Mouse (Mus musculus): ENCODE results near the gene Plcxd2. TPM values are rescaled to one million over a fixed set of nuclear protein-coding genes. Genes with fewer than 3 reads are reported as not detected.

Gene Plcxd2
- 10 to 100 TPM; 91.5 to 91.9 TPM for total RNA-seq (2021)

- intact Hi-C loops (cut with DNase I) = no loop called here
- DNase-seq (ENCODE audit: low spot score in 2 of 2) = peak; percentile 94 to 98
Measured at GRCm38 (mm10) chr16:46010153-46010905, at the start of gene Plcxd2. Plcxd2 (minus strand) TSS chr16:46010218.

DNA sequence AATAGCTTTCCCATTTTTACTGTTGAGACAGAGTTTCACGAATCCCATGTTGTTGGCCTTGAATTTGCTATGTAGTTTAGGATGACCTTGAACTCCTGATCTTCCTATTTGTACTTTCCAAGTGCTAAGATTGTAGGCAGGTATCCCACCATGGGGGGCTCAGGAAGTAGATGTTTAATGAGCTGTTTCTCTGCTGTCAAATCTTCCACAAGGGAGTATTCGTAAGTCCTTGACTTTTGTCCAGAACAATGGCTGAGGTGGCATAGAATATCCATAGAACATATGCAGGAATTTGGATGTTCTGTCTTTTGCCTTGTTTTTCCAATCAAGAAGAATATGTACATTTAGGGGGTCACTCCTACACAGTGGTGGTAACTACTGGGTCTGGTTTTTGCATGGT is 36.9 kb upstream of the Plcxd2 start:
- intact Hi-C loops (cut with DNase I) = no loop called here
- no peak for DNase-seq (ENCODE audit: low spot score in 2 of 2)

GRCm38 (mm10) chr16:46036261-46036660 is 26.2 kb upstream of the Plcxd2 start:
- intact Hi-C loops (cut with DNase I) = no loop called here

GRCm38 (mm10) chr16:46033896-46034295 is 23.9 kb upstream of the Plcxd2 start:
- DNase-seq (ENCODE audit: low spot score in 2 of 2) = no peak
- intact Hi-C loops (cut with DNase I) = no loop called here

More at GRCm38 (mm10) chr16:46036261-46036660, 26.2 kb upstream of the Plcxd2 start:
- DNase-seq (ENCODE audit: low spot score in 2 of 2) = peak; percentile 6 to 16

DNA sequence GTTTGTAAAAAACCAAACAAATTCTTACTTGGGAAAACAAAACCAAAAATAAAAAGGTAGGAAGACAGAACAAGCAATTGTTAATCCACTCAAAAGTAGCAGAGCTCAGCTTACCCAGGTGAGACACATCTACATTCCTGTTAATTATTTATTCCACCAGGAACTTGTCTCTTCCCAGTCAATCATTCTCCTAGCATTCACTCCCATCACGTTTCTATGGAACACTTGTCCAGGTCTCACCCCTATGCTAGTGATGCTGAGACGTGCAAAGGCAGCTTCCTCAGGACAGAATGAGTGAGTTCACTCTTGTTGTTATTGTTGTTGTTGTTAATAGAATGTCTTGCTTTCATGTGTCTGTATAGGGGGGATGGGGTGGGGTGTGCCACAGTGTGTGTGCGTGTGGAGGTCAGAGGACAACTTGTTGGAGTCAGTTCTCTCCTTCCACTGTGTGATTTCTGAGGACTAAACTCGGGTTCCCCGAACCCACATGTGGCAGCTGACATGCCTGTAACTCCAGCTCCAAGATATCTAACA is 13.0 kb upstream of the Plcxd2 start:
- DNase-seq (ENCODE audit: low spot score in 2 of 2) = no peak
- intact Hi-C loops (cut with DNase I) = loop anchor here (1.0 to 5.0 kb wide), 3 partner anchors 32 to 266 kb away; no protein-coding TSS in a partner anchor

GRCm38 (mm10) chr16:46022189-46022928 is 12.3 kb upstream of the Plcxd2 start:
- peak; percentile 54 to 79 for DNase-seq (ENCODE audit: low spot score in 2 of 2)
- intact Hi-C loops (cut with DNase I) = loop anchor here (1.0 to 5.0 kb wide), 3 partner anchors 31 to 265 kb away; no protein-coding TSS in a partner anchor

- intact Hi-C loops (cut with DNase I) = loop anchor here (5.0 kb wide), 2 partner anchors 49 to 264 kb away; no protein-coding TSS in a partner anchor
- peak in 1 of 2 experiments; percentile 68 for DNase-seq (ENCODE audit: low spot score in 2 of 2)
Measured at GRCm38 (mm10) chr16:46021302-46021701, 11.3 kb upstream of the Plcxd2 start.

DNA sequence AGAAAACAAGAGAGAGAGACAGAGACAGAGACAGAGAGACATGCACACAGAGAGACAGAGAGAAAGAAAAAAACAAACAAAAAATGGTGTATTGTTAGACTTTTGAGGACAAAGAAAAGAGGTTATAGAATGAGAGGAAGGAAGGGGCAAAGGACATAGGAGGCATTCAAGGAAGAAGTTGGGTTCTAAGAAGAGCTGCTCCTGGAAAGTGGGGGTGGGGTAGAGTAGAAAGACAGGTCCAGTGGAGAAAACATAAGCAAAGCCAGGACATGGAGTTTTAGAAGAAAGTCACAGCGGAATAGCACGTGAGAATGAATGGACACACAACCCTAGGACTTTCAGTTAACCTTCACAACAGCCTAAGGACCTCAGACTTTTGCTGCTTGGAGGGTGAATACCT is 10.4 kb upstream of the Plcxd2 start:
- intact Hi-C loops (cut with DNase I) = loop anchor here (5.0 kb wide), 2 partner anchors 48 to 263 kb away; no protein-coding TSS in a partner anchor
- DNase-seq (ENCODE audit: low spot score in 2 of 2) = no peak

- DNase-seq (ENCODE audit: low spot score in 2 of 2) = no peak
- intact Hi-C loops (cut with DNase I) = loop anchor here (5.0 kb wide), 2 partner anchors 47 to 262 kb away; no protein-coding TSS in a partner anchor
Measured at GRCm38 (mm10) chr16:46019799-46020198, 9.8 kb upstream of the Plcxd2 start.

DNA sequence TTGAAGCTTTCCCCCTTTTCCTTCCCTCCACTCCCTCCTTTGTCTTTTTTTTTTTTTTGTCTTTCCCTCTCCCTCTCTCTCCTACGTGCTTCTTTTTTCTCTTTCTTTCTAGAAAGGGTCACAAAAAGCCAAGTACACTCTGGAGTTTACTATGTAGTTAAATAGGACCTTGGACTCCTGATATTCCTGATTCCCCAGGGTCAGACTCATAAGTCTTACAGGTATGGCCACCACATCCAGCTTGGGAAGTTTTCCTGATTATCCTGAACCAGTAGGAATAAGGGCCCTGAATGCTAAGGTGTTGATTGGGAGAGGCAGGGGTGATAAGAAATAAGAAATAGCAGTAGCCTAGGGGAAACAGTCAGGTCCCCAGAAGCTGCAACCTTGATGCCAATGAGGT is 9.3 kb upstream of the Plcxd2 start:
- intact Hi-C loops (cut with DNase I) = no loop called here

DNA sequence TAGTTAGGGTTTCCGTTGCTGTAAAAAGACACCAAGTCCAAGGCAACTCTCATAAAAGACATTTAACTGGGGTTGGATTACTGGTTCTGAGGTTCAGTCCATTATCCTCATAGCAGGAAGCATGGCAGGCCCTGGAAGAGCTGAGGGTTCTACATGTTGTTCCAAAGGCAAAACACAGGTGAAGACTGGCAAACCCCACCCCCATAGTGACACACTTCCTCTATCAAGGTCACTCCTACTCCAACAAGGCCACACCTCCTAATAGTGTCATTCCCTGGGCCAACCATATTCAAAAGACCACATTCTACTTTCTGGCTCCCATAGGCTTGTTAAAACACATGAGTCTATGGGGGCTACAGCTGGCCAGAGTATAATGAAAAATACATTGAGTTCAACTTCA is 1.7 kb upstream of the Plcxd2 start:
- no peak for DNase-seq (ENCODE audit: low spot score in 2 of 2)
- intact Hi-C loops (cut with DNase I) = no loop called here

More for the DNA sequence above, 9.3 kb upstream of the Plcxd2 start:
- DNase-seq (ENCODE audit: low spot score in 2 of 2) = no peak

DNA sequence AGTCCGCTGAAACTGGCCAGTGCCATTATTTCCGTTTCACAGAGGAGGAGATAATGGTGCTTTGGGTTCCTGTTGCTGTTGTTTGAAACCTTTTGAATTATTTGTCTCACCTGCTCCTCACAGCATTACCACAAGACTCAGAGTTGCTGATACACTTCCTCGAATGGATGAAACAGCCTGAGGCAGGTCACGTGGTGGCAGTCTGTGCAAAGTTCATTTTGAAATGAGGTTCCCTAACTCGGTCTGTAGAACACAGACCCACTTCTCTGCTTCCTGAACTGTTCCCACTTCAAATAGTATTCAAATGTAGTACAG is 845 bp upstream of the Plcxd2 start:
- DNase-seq (ENCODE audit: low spot score in 2 of 2) = no peak
- intact Hi-C loops (cut with DNase I) = no loop called here

- intact Hi-C loops (cut with DNase I) = no loop called here
- DNase-seq (ENCODE audit: low spot score in 2 of 2) = no peak
Measured at GRCm38 (mm10) chr16:46009717-46010116, 301 bp downstream of the Plcxd2 start.

DNA sequence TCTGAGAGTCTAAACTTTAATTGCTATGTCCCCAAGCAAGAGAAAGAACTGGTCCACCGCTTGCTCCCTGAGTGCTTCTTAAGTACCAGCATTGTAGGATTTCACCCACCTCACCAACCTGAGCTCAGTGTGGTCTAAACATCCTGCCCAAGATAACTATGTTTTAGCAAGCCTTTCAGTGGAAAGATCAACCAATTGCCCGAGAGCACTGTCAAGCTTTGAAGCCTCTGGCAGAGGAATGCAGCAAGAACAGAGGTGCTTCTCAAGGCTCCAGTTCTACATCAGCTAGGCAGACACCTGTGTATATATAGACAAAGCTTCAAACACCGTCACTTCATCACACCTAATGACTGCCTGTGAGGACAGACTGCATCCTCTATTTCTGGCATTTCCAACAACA is 1.3 kb downstream of the Plcxd2 start:
- no peak for DNase-seq (ENCODE audit: low spot score in 2 of 2)
- intact Hi-C loops (cut with DNase I) = no loop called here

DNA sequence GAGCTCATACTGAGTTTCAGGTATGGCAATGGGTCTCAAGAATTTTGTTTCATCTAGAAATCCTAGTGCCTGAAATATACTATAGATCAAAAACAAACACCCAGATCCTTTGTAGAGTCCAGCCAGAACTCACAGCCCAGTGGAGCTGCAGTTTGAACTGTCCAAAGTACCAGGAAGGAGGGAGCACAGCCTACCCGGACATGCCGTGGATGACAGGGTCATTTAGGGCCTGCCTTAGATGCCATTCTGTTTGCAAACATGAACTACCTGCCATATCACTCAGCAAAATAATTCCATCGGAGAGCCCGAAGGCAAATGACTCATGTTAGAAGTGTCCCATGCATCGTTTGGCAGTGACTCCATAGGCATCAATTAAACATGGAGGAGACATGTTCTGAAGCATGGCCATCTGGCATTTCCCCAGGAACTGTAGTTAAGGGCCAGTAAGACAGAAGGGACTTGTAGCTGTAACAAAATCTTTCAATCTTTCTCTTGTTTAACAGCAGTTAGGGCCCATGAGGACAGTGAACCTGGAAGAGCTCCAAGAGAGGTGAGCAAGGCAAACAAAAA is 1.9 kb downstream of the Plcxd2 start:
- intact Hi-C loops (cut with DNase I) = no loop called here
- no peak for DNase-seq (ENCODE audit: low spot score in 2 of 2)

- intact Hi-C loops (cut with DNase I) = no loop called here
- DNase-seq (ENCODE audit: low spot score in 2 of 2) = no peak
Measured at GRCm38 (mm10) chr16:46006261-46006660, 3.8 kb downstream of the Plcxd2 start.

GRCm38 (mm10) chr16:46001550-46002166 is 8.4 kb downstream of the Plcxd2 start:
- DNase-seq (ENCODE audit: low spot score in 2 of 2) = peak in 1 of 2 experiments; percentile 85
- intact Hi-C loops (cut with DNase I) = no loop called here

DNA sequence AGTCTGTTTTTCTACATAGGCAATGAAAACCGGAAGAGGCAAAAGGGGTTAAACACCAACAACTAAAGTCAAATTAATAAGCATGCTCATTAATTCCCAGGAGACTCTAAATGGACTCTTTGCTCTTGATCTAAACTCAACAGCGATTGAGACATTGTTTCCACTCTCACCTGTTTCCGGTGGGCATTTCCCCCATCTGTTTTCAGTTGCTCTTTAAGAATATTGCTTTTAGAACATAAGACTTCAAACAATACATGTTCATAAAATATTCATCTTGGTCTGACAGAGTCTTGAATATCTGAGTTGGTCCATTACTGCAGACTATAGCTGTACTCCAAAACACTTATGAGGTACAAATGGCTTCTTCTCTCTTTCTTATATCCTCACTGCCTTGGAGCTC is 9.0 kb downstream of the Plcxd2 start:
- DNase-seq (ENCODE audit: low spot score in 2 of 2) = no peak

DNA sequence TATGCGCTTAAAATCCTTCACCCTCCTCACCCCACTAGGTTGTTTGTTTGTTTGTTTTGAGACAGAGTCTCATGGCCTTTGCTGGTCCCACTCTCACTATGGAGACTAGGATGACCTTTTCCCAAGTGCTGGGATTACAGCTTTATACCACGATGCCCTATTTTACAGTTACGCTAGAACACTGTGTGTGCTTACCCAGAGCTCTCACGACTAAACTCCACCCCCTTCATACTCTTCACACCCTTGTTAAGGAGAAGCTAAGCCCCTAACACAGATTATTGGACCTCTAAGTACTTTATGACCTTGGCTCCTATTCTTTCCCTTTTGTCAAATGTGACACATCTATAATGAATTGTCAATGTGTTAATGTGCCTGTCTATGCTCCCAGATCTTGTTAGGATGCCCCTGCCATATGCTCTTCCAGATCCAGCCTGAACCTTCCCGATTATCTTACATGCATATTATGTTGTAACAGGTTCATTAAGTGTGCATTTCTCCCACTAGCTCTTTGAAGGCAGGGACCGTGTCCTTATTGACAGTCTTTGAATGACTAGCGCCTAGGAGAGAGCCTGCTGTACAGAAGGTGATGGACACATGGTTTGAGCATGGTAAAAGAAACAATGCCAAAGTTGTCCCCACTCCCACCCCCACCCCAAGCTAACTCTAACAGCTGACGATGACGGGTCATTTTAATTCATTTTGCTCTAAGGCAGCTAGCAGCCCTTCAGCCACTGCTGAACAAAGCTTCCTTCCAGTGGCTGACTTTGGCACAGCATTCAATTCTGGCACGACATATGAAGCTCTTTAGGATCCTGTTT is 10.4 kb downstream of the Plcxd2 start:
- no peak for DNase-seq (ENCODE audit: low spot score in 2 of 2)
- intact Hi-C loops (cut with DNase I) = no loop called here

More for the DNA sequence above, 9.0 kb downstream of the Plcxd2 start:
- intact Hi-C loops (cut with DNase I) = no loop called here

Measured in left cerebral cortex, postnatal 25 days (tissue).